Mouse (Mus musculus) lung, postnatal 4 days (tissue): ENCODE measurements around the gene Aunip.

Experiments used
- DNase-seq, 2 experiments: peaks; one replicate each; pipeline ENCODE4 v3.0.0; 2021

Aunip gene

GRCm38 (mm10) chr4:134510845-134511411 lies at the start of gene Aunip:
Aunip (plus strand) TSS chr4:134510999.
- peak; percentile 92 to 93 for DNase-seq

GRCm38 (mm10) chr4:134461252-134461651 lies 49.5 kb upstream of the Aunip start:
- DNase-seq: no peak

GRCm38 (mm10) chr4:134465789-134466188 lies 45.0 kb upstream of the Aunip start:
- no peak for DNase-seq

GRCm38 (mm10) chr4:134466381-134467262 lies 44.2 kb upstream of the Aunip start:
- no peak for DNase-seq

- DNase-seq: peak; percentile 55 to 73
These were observed 43.2 kb upstream of the Aunip start for GRCm38 (mm10) chr4:134467435-134468214.

GRCm38 (mm10) chr4:134468215-134468575 lies 42.6 kb upstream of the Aunip start, which contains the start of gene Stmn1:
Stmn1 (plus strand) TSS chr4:134468320.
- peak; percentile 95 to 97 for DNase-seq

GRCm38 (mm10) chr4:134468578-134469266 lies 42.1 kb upstream of the Aunip start:
- peak; percentile 97 to 98 for DNase-seq

GRCm38 (mm10) chr4:134469341-134469796 lies 41.4 kb upstream of the Aunip start:
- DNase-seq: no peak

GRCm38 (mm10) chr4:134469985-134470384 lies 40.8 kb upstream of the Aunip start:
- no peak for DNase-seq

GRCm38 (mm10) chr4:134471469-134471868 lies 39.3 kb upstream of the Aunip start:
- no peak for DNase-seq

- no peak for DNase-seq
These were observed 37.0 kb upstream of the Aunip start for GRCm38 (mm10) chr4:134473764-134474163.

GRCm38 (mm10) chr4:134474240-134474639 lies 36.6 kb upstream of the Aunip start:
- no peak for DNase-seq

GRCm38 (mm10) chr4:134476899-134477298 lies 33.9 kb upstream of the Aunip start:
- no peak for DNase-seq

- DNase-seq: peak; percentile 90 to 95
These were observed 32.8 kb upstream of the Aunip start for GRCm38 (mm10) chr4:134478031-134478430.

GRCm38 (mm10) chr4:134479839-134480238 lies 31.0 kb upstream of the Aunip start:
- DNase-seq: no peak

- peak; percentile 90 to 91 for DNase-seq
These were observed 29.9 kb upstream of the Aunip start for GRCm38 (mm10) chr4:134480864-134481263.

GRCm38 (mm10) chr4:134481270-134481669 lies 29.5 kb upstream of the Aunip start:
- DNase-seq: no peak

GRCm38 (mm10) chr4:134482442-134482841 lies 28.4 kb upstream of the Aunip start:
- no peak for DNase-seq

- no peak for DNase-seq
These were observed 27.6 kb upstream of the Aunip start for GRCm38 (mm10) chr4:134483078-134483688.

GRCm38 (mm10) chr4:134483696-134484095 lies 27.1 kb upstream of the Aunip start:
- DNase-seq: no peak

GRCm38 (mm10) chr4:134484231-134484630 lies 26.6 kb upstream of the Aunip start:
- DNase-seq: no peak
